Mouse (Mus musculus) C2C12 (cell line): ENCODE data around the gene Mrpl43.

Experiments used
- CEBPB ChIP-seq: IDR thresholded peaks from one replicate; pipeline ENCODE4 v1.6.1; 2011; ENCODE audit warnings: low read depth, mild to moderate bottlenecking, control low read depth, moderate library complexity
- CTCF ChIP-seq: IDR thresholded peaks from one replicate; pipeline ENCODE4 v1.5.1; 2011; ENCODE audit not compliant: control insufficient read depth, insufficient read depth, insufficient read length
- FOSL1 ChIP-seq: IDR thresholded peaks from one replicate; pipeline ENCODE4 v1.8.0; 2011; ENCODE audit warnings: mild to moderate bottlenecking, low read length; ENCODE audit not compliant: poor library complexity, insufficient read depth, severe bottlenecking
- MAX ChIP-seq: IDR thresholded peaks from one replicate; pipeline ENCODE4 v1.6.1; 2011; ENCODE audit warnings: mild to moderate bottlenecking, control low read depth
- MYOD1 ChIP-seq: IDR thresholded peaks from one replicate; pipeline ENCODE4 v1.6.1; 2011; ENCODE audit warnings: low read depth; ENCODE audit not compliant: control insufficient read depth, insufficient read length
- MYOG ChIP-seq: IDR thresholded peaks from one replicate; pipeline ENCODE4 v1.6.1; 2011; ENCODE audit not compliant: control insufficient read depth, insufficient read length; ENCODE audit errors: extremely low read depth
- USF1 ChIP-seq: IDR thresholded peaks from one replicate; pipeline ENCODE4 v1.6.1; 2011; ENCODE audit warnings: low read depth, mild to moderate bottlenecking, control low read depth, moderate library complexity

GRCm38 (mm10) chr19:45012636-45013035 is 6.4 kb upstream of the Mrpl43 start:
- TF ChIP-seq CTCF (no peak), MAX (no peak), FOSL1 (no peak), MYOG (no peak), USF1 (no peak), MYOD1 (no peak), CEBPB (no peak)
